Mouse (Mus musculus): ENCODE data around the gene Vmn2r105. TPM values are rescaled to one million over a fixed set of nuclear protein-coding genes. Genes with fewer than 3 reads are reported as not detected.

Vmn2r105 gene
- total RNA-seq (2021) = not detected
- long read RNA-seq, experiment 1 = 0 reads
- long read RNA-seq, experiment 2 = 0 reads

- Histone ChIP-seq H3K4me3 (no peak within 1 kb of the TSS), H3K27ac (no peak within 1 kb of the TSS)
- no peak for DNase-seq
- TF ChIP-seq CTCF (IDR thresholded peaks at IDR 0.05) = no peak
- intact Hi-C loops (cut with DNase I) = no loop called here
Observed at GRCm38 (mm10) chr17:20234952-20235351, at the start of gene Vmn2r105. Gene Vmn2r105, minus strand, starts transcription at chr17:20235052.

DNA sequence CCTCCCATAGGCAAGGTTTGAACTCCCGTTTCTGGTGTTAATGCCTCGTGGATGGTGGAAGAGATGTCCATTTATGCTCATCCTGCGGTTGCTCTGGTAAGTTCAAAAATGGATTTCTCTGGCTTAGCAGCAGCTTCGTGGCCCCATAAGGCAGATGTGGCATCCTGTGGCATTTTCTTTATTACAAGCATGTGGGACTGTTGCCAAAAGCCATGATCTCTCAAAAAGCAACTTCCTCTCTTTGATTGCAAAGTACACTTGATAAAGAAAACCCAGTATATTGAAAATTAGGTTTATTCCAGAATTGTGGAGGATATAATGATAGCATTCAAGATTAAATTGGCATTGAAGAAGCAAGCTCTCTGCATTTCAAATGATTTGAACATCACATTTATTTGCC is 20.7 kb upstream of the Vmn2r105 start:
- Histone ChIP-seq H3K27ac (no peak overlapping the region), H3K4me3 (no peak overlapping the region)
- intact Hi-C loops (cut with DNase I) = no loop called here
- DNase-seq = no peak
- no peak for TF ChIP-seq CTCF (IDR thresholded peaks at IDR 0.05)

- H3K27ac ChIP-seq = no peak within 1 kb of the TSS
- no peak within 1 kb of the TSS for H3K4me3 ChIP-seq
- TF ChIP-seq CTCF (IDR thresholded peaks at IDR 0.05) = no peak
- no peak for DNase-seq
- intact Hi-C loops (cut with DNase I) = no loop called here
Observed at GRCm38 (mm10) chr17:20182997-20183396, 51.9 kb downstream of the Vmn2r105 start, which contains the start of gene Fpr-rs6. Gene Fpr-rs6, minus strand, starts transcription at chr17:20183097.

Other genes with a start within 250 kb of the Vmn2r105 start
- gene Vmn2r104, start 186.7 kb downstream of the Vmn2r105 start, total RNA-seq (2021) = not detected
- not detected for gene Fpr-rs7, start 120.8 kb downstream of the Vmn2r105 start, total RNA-seq (2021)
- not detected for gene Fpr-rs6, start 52.0 kb downstream of the Vmn2r105 start, total RNA-seq (2021)
- gene Vmn2r106, start 50.5 kb upstream of the Vmn2r105 start, total RNA-seq (2021) = not detected
- not detected for gene Vmn2r107, start 110.2 kb upstream of the Vmn2r105 start, total RNA-seq (2021)
- not detected for gene Vmn1r224, start 179.1 kb upstream of the Vmn2r105 start, total RNA-seq (2021)
- gene Vmn2r108, start 246.3 kb upstream of the Vmn2r105 start, total RNA-seq (2021) = not detected